Mouse (Mus musculus): ENCODE results near the gene Ccn5. TPM values are rescaled to one million over a fixed set of nuclear protein-coding genes. Genes with fewer than 3 reads are reported as not detected.

Gene Ccn5
- total and polyA plus RNA-seq, 3 experiments = not detected

GRCm38 (mm10) chr2:163783901-163784300, 36.8 kb upstream of the Ccn5 start (continued):
- no peak for TF ChIP-seq GABPA (IDR thresholded peaks at IDR 0.05; ENCODE audit: low read depth, low read length)

- no peaks in the 10 kb centered on the region for H3K79me2 ChIP-seq (ENCODE audit: control insufficient read depth, insufficient read depth, low read length, poor library complexity)
- no peak overlapping the region for H3K4me3 ChIP-seq (ENCODE audit: control insufficient read depth in 1 of 2, insufficient read depth in 1 of 2, low read depth in 2 of 2, low read length in 2 of 2)
- H3K36me3 ChIP-seq (ENCODE audit: control insufficient read depth in 1 of 2, insufficient read depth in 2 of 2, low read length in 2 of 2) = no peaks in the 10 kb centered on the region
- H3K4me1 ChIP-seq (ENCODE audit: control insufficient read depth in 1 of 2, insufficient read depth in 2 of 2, low read length in 2 of 2) = no peaks in the 10 kb centered on the region
- no peak overlapping the region for H3K27ac ChIP-seq (ENCODE audit: control insufficient read depth, low read depth, low read length)
- TF ChIP-seq POLR2A (IDR thresholded peaks at IDR 0.05; ENCODE audit: control insufficient read depth in 1 of 2, insufficient read depth in 1 of 2, low read depth in 1 of 2, low read length in 2 of 2, poor library complexity in 1 of 2) = no peak
- no peak for TF ChIP-seq ELF1 (IDR thresholded peaks at IDR 0.05; ENCODE audit: low read depth, low read length)
- no peak for TF ChIP-seq HCFC1 (IDR thresholded peaks at IDR 0.05; ENCODE audit: low read depth, low read length)
- H3K9ac ChIP-seq (ENCODE audit: control insufficient read depth, low read depth, low read length, poor library complexity, severe bottlenecking) = no peak overlapping the region
- H3K27me3 ChIP-seq (ENCODE audit: control insufficient read depth in 1 of 2, insufficient read depth in 2 of 2, low read length in 2 of 2) = peaks cover 4 to 6% of the 10 kb centered on the region in 2 experiments
- DNase-seq (ENCODE audit: low read depth, low spot score) = no peak
- no peaks in the 10 kb centered on the region for H3K9me3 ChIP-seq (replicated peaks; ENCODE audit: insufficient read depth, low read length)
Observed at GRCm38 (mm10) chr2:163787086-163787485, 33.6 kb upstream of the Ccn5 start.

DNA sequence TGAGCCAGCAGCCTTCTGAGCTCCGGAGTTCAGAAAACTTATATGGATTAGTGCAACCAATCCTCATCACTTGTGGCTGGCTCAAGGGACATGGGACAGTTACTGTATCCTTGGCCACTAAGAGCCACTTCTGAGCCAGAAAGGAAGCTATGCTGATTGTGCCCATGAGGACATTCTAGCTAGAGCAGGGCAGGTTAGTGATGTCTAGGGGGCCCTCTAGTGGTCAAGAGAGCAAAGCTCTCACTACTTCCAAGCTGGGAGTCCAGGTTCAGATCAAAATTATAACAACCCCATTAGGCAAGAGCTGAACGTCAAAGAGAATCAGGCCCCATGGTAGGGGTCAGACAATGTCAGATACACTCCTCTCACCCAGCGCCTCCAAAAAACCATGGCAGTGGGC, 33.0 kb upstream of the Ccn5 start:
- H3K9me3 ChIP-seq (replicated peaks; ENCODE audit: insufficient read depth, low read length) = no peaks in the 10 kb centered on the region
- peak; percentile 83 for TF ChIP-seq RAD21 (IDR thresholded peaks at IDR 0.05; ENCODE audit: low read depth, low read length)
- TF ChIP-seq RCOR1 (IDR thresholded peaks at IDR 0.05; ENCODE audit: low read depth, low read length) = no peak
- peak; percentile 79 for TF ChIP-seq ZC3H11A (IDR thresholded peaks at IDR 0.05; ENCODE audit: low read depth, low read length)
- no peak for TF ChIP-seq MAZ (IDR thresholded peaks at IDR 0.05; ENCODE audit: low read depth, low read length)
- peak; percentile 56; the same call in 1 of the 2 replicates for TF ChIP-seq MYC (IDR thresholded peaks at IDR 0.05; ENCODE audit: low read depth, low read length)
- TF ChIP-seq CTCF (IDR thresholded peaks at IDR 0.05 in 2 of 3, conservative IDR thresholded peaks at IDR 0.05 in 1 of 3; ENCODE audit: control insufficient read depth in 1 of 3, insufficient read depth in 1 of 3, low read depth in 2 of 3, low read length in 3 of 3, poor library complexity in 1 of 3, severe bottlenecking in 1 of 3) = peak; percentile 80 to 94 (median 83)
- TF ChIP-seq SMC3 (IDR thresholded peaks at IDR 0.05; ENCODE audit: low read depth, low read length) = peak; percentile 92
- TF ChIP-seq ETS1 (IDR thresholded peaks at IDR 0.05; ENCODE audit: low read depth, low read length) = no peak
- no peaks in the 10 kb centered on the region for H3K36me3 ChIP-seq (ENCODE audit: control insufficient read depth in 1 of 2, insufficient read depth in 2 of 2, low read length in 2 of 2)
- H3K27ac ChIP-seq (ENCODE audit: control insufficient read depth, low read depth, low read length) = no peak overlapping the region
- H3K4me1 ChIP-seq (ENCODE audit: control insufficient read depth in 1 of 2, insufficient read depth in 2 of 2, low read length in 2 of 2) = no peaks in the 10 kb centered on the region
- no peaks in the 10 kb centered on the region for H3K79me2 ChIP-seq (ENCODE audit: control insufficient read depth, insufficient read depth, low read length, poor library complexity)
- H3K9ac ChIP-seq (ENCODE audit: control insufficient read depth, low read depth, low read length, poor library complexity, severe bottlenecking) = no peak overlapping the region
- DNase-seq (ENCODE audit: low read depth, low spot score) = peak; percentile 81
- H3K4me3 ChIP-seq (ENCODE audit: control insufficient read depth in 1 of 2, insufficient read depth in 1 of 2, low read depth in 2 of 2, low read length in 2 of 2) = no peak overlapping the region
- peaks cover 4 to 6% of the 10 kb centered on the region in 2 experiments for H3K27me3 ChIP-seq (ENCODE audit: control insufficient read depth in 1 of 2, insufficient read depth in 2 of 2, low read length in 2 of 2)

GRCm38 (mm10) chr2:163788484-163788883, 32.2 kb upstream of the Ccn5 start:
- Histone ChIP-seq H3K9ac (ENCODE audit: control insufficient read depth, low read depth, low read length, poor library complexity, severe bottlenecking) (no peak overlapping the region), H3K4me3 (ENCODE audit: control insufficient read depth in 1 of 2, insufficient read depth in 1 of 2, low read depth in 2 of 2, low read length in 2 of 2) (no peak overlapping the region), H3K4me1 (ENCODE audit: control insufficient read depth in 1 of 2, insufficient read depth in 2 of 2, low read length in 2 of 2) (no peaks in the 10 kb centered on the region), H3K27ac (ENCODE audit: control insufficient read depth, low read depth, low read length) (no peak overlapping the region), H3K9me3 (replicated peaks; ENCODE audit: insufficient read depth, low read length) (no peaks in the 10 kb centered on the region), H3K79me2 (ENCODE audit: control insufficient read depth, insufficient read depth, low read length, poor library complexity) (no peaks in the 10 kb centered on the region), H3K36me3 (ENCODE audit: control insufficient read depth in 1 of 2, insufficient read depth in 2 of 2, low read length in 2 of 2) (no peaks in the 10 kb centered on the region), H3K27me3 (ENCODE audit: control insufficient read depth in 1 of 2, insufficient read depth in 2 of 2, low read length in 2 of 2) (peaks cover 4 to 6% of the 10 kb centered on the region in 2 experiments)
- DNase-seq (ENCODE audit: low read depth, low spot score) = peak; percentile 52
- no peak for TF ChIP-seq RCOR1 (IDR thresholded peaks at IDR 0.05; ENCODE audit: low read depth, low read length)
- no peak for TF ChIP-seq EP300 (IDR thresholded peaks at IDR 0.05; ENCODE audit: low read depth in 1 of 2, low read length in 2 of 2)
- no peak for TF ChIP-seq POLR2A (IDR thresholded peaks at IDR 0.05; ENCODE audit: control insufficient read depth in 1 of 2, insufficient read depth in 1 of 2, low read depth in 1 of 2, low read length in 2 of 2, poor library complexity in 1 of 2)
- no peak for TF ChIP-seq UBTF (IDR thresholded peaks at IDR 0.05; ENCODE audit: borderline replicate concordance, insufficient read depth, low read depth, low read length)
- TF ChIP-seq MAZ (IDR thresholded peaks at IDR 0.05; ENCODE audit: low read depth, low read length) = no peak
- no peak for TF ChIP-seq TCF12 (IDR thresholded peaks at IDR 0.05; ENCODE audit: low read depth, low read length)
- no peak for TF ChIP-seq MYC (IDR thresholded peaks at IDR 0.05; ENCODE audit: low read depth, low read length)
- no peak for TF ChIP-seq POLR2AphosphoS2 (IDR thresholded peaks at IDR 0.05; ENCODE audit: low read length)
- no peak for TF ChIP-seq MAX (IDR thresholded peaks at IDR 0.05; ENCODE audit: low read length)
- TF ChIP-seq RAD21 (IDR thresholded peaks at IDR 0.05; ENCODE audit: low read depth, low read length) = peak; percentile 74
- no peak for TF ChIP-seq MEF2A (IDR thresholded peaks at IDR 0.05; ENCODE audit: extremely low read depth, insufficient replicate concordance, low read depth, low read length, poor library complexity, severe bottlenecking)
- peak; percentile 50 to 79 (median 59) for TF ChIP-seq CTCF (IDR thresholded peaks at IDR 0.05 in 2 of 3, conservative IDR thresholded peaks at IDR 0.05 in 1 of 3; ENCODE audit: control insufficient read depth in 1 of 3, insufficient read depth in 1 of 3, low read depth in 2 of 3, low read length in 3 of 3, poor library complexity in 1 of 3, severe bottlenecking in 1 of 3)
- peak; percentile 57 for TF ChIP-seq SMC3 (IDR thresholded peaks at IDR 0.05; ENCODE audit: low read depth, low read length)
- TF ChIP-seq USF2 (IDR thresholded peaks at IDR 0.05; ENCODE audit: borderline replicate concordance in 1 of 2, insufficient read depth in 1 of 2, low read depth in 1 of 2, low read length in 2 of 2) = no peak
- no peak for TF ChIP-seq MAFK (IDR thresholded peaks at IDR 0.05; ENCODE audit: borderline replicate concordance, low read depth, low read length)
- TF ChIP-seq MYB (IDR thresholded peaks at IDR 0.05; ENCODE audit: low read depth, low read length) = no peak
- TF ChIP-seq CHD1 (IDR thresholded peaks at IDR 0.05; ENCODE audit: low read depth, low read length) = no peak
